Mouse (Mus musculus) limb, embryonic 12.5 days (tissue): ENCODE data around the gene Gm6096. TPM values are rescaled to one million over a fixed set of nuclear protein-coding genes. Genes with fewer than 3 reads are reported as not detected.
A peak's percentile ranks its signal among the peaks of the same experiment; 100 is the strongest.

Source experiments
- ATAC-seq: fragments of 200-750 bp; cut with Nextera tagmentation; 2 replicates; pipeline ENCODE4 v1.8.0; 2017; ENCODE audit warnings: low read depth, moderate TSS enrichment; ENCODE audit not compliant: insufficient number of reproducible peaks, insufficient read depth, low FRiP score, low TSS enrichment
- H3K27ac ChIP-seq: fragments of 300-500 bp; sonication (generic); 2 replicates; pipeline ENCODE4 v1.5.1; 2016; ENCODE audit warnings: mild to moderate bottlenecking, moderate library complexity
- H3K27me3 ChIP-seq: fragments of 300-500 bp; sonication (generic); 2 replicates; pipeline ENCODE4 v1.6.1; 2016; ENCODE audit warnings: mild to moderate bottlenecking, moderate library complexity
- H3K36me3 ChIP-seq: fragments of 300-500 bp; sonication (generic); 2 replicates; pipeline ENCODE4 v1.6.1; 2016; ENCODE audit warnings: mild to moderate bottlenecking, moderate library complexity
- H3K4me1 ChIP-seq: fragments of 300-500 bp; sonication (generic); replicated peaks from 2 replicates; pipeline ENCODE4 v1.6.1; 2016
- H3K4me2 ChIP-seq: fragments of 300-500 bp; sonication (generic); 2 replicates; pipeline ENCODE4 v1.6.1; 2016; ENCODE audit warnings: mild to moderate bottlenecking, moderate library complexity
- H3K4me3 ChIP-seq: fragments of 300-500 bp; sonication (generic); replicated peaks from 2 replicates; pipeline ENCODE4 v1.5.1; 2016; ENCODE audit warnings: mild to moderate bottlenecking
- H3K9ac ChIP-seq: fragments of 300-500 bp; sonication (generic); replicated peaks from 2 replicates; pipeline ENCODE4 v1.6.1; 2016; ENCODE audit warnings: mild to moderate bottlenecking, moderate library complexity
- H3K9me3 ChIP-seq: fragments of 300-500 bp; sonication (generic); 2 replicates; pipeline ENCODE4 v1.6.1; 2016; ENCODE audit warnings: mild to moderate bottlenecking, moderate library complexity
- WGBS: fragments of 180-500 bp; shearing (Covaris S2); methylation state at CpG from one replicate; pipeline ENCODE4 v1.1.7; 2016; 5-methylcytosine and 5-hydroxymethylcytosine counted together
- polyA plus RNA-seq: library from polyadenylated mRNA; unstranded; fragments of >200 nt; fragmentation: Nextera tagmentation; extraction: Ambion mirVana; gene quantifications from 2 replicates; pipeline ENCODE4 v1.2.1, GENCODE M21; 2016

The Gm6096 gene
- polyA plus RNA-seq, 1 experiment from 2014 or later: 0.89 TPM

DNA sequence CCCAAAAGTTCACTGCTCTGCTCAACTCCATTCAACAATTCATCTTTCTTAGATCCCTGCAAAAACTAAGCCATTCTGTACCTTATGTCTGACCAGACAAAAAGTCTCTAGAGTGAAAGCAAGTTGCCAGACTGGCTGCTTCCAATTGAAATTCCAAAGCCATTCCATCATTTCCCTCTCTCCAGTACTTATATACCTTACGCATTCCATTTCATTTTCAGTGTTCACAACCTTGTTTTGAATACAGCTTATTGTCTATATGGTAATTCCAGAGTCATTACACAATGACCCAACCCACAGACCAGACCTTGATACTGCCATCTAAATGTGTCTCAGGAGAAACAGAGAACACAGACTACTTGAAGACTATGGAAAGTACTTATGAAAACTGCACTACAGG lies 17.6 kb downstream of the Gm6096 start:
- 53% methylated on average over 1 of the region's 1 CpGs for WGBS

DNA sequence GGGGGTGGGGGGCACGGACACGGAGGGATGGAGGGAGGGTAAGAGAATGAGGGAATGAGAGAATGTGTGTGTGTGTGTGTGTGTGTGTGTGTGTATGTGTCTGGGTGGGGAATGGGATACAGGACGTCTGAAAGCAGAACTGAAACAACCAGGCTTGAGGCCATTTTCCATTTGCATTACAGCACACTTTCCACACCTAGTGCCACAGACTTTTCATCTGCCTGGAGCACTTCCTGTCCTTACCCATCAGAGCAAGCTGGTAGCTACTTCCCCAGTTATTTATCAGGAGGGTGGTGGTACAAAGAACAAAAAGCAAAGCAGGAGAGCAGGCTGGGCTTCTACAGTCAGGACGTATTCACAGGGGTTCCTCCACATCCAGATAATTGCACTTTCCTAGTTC lies 21.6 kb downstream of the Gm6096 start:
- peaks cover 10% of the 10 kb centered on the region; the same call in 1 of the 2 replicates for H3K36me3 ChIP-seq
- H3K27ac ChIP-seq: no peak overlapping the region
- WGBS: 64% methylated on average over 4 of the region's 4 CpGs
- H3K9me3 ChIP-seq: 0 out of 2 replicates have a peak, but pooled peaks cover 3% of the 10 kb centered on the region
- H3K4me1 ChIP-seq: peaks cover 15% of the 10 kb centered on the region
- no peak overlapping the region for H3K4me2 ChIP-seq
- no peak overlapping the region for H3K9ac ChIP-seq
- no peaks in the 10 kb centered on the region for H3K27me3 ChIP-seq
- H3K4me3 ChIP-seq: no peak overlapping the region
- no peak for ATAC-seq

More for the DNA sequence above, 17.6 kb downstream of the Gm6096 start:
- Histone ChIP-seq H3K9me3 (no peaks in the 10 kb centered on the region), H3K4me1 (peaks cover 15% of the 10 kb centered on the region), H3K4me3 (no peak overlapping the region), H3K4me2 (no peak overlapping the region), H3K27ac (peak overlapping the region; percentile 79), H3K27me3 (no peaks in the 10 kb centered on the region), H3K9ac (no peak overlapping the region), H3K36me3 (peaks cover 2% of the 10 kb centered on the region; the same call in 1 of the 2 replicates)
- peak; percentile 47; the same call in 1 of the 2 replicates for ATAC-seq

DNA sequence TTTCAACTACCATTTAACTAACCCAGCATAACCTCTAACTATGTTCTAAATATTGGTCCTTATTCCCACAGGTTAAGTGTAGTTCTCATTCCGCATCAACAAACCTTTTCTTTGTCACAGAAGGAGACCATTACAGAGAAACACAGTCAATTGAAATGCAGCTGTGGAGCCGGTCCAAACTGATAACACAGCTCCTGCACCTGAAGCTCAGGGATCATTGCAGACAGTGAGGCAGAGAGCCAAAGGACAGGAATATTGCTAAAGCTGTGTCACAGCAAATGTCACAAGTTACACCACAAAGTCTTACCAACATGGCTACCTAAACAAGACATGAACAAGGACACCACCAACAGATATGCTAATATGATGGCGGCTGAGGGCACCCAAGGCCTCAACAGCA lies 25.2 kb downstream of the Gm6096 start:
- Histone ChIP-seq H3K4me1 (no peaks in the 10 kb centered on the region), H3K27ac (no peak overlapping the region), H3K4me3 (no peak overlapping the region), H3K9ac (no peak overlapping the region), H3K9me3 (0 out of 2 replicates have a peak, but pooled peaks cover 3% of the 10 kb centered on the region), H3K36me3 (peaks cover 10% of the 10 kb centered on the region; the same call in 1 of the 2 replicates), H3K27me3 (no peaks in the 10 kb centered on the region), H3K4me2 (no peak overlapping the region)
- 92% methylated on average over 3 of the region's 3 CpGs for WGBS
- ATAC-seq: no peak

- no peak overlapping the region for H3K4me3 ChIP-seq
- H3K27ac ChIP-seq: no peak overlapping the region
- 92% methylated on average over 2 of the region's 2 CpGs for WGBS
- H3K9me3 ChIP-seq: 0 out of 2 replicates have a peak, but pooled peaks cover 3% of the 10 kb centered on the region
- no peak overlapping the region for H3K9ac ChIP-seq
- H3K27me3 ChIP-seq: no peaks in the 10 kb centered on the region
- H3K36me3 ChIP-seq: peaks cover 13% of the 10 kb centered on the region; the same call in 1 of the 2 replicates
- H3K4me2 ChIP-seq: no peak overlapping the region
- H3K4me1 ChIP-seq: no peaks in the 10 kb centered on the region
- ATAC-seq: no peak
These were observed 26.8 kb downstream of the Gm6096 start for GRCm38 (mm10) chr7:34277656-34278055.

GRCm38 (mm10) chr7:34290450-34291151 lies 39.8 kb downstream of the Gm6096 start:
- H3K4me2 ChIP-seq: no peak overlapping the region
- H3K9me3 ChIP-seq: no peaks in the 10 kb centered on the region
- H3K27ac ChIP-seq: no peak overlapping the region
- no peaks in the 10 kb centered on the region for H3K36me3 ChIP-seq
- H3K27me3 ChIP-seq: no peaks in the 10 kb centered on the region
- no peak for ATAC-seq
- no peaks in the 10 kb centered on the region for H3K4me1 ChIP-seq
- no peak overlapping the region for H3K4me3 ChIP-seq
- H3K9ac ChIP-seq: no peak overlapping the region

GRCm38 (mm10) chr7:34291265-34291664 lies 40.4 kb downstream of the Gm6096 start:
- WGBS: 78% methylated on average over 1 of the region's 1 CpGs
- H3K4me1 ChIP-seq: no peaks in the 10 kb centered on the region
- H3K27ac ChIP-seq: no peak overlapping the region
- no peaks in the 10 kb centered on the region for H3K27me3 ChIP-seq
- H3K9ac ChIP-seq: no peak overlapping the region
- no peak overlapping the region for H3K4me2 ChIP-seq
- ATAC-seq: no peak
- H3K36me3 ChIP-seq: no peaks in the 10 kb centered on the region
- no peak overlapping the region for H3K4me3 ChIP-seq
- H3K9me3 ChIP-seq: no peaks in the 10 kb centered on the region

- H3K9me3 ChIP-seq: no peaks in the 10 kb centered on the region
- H3K4me3 ChIP-seq: no peak overlapping the region
- H3K27ac ChIP-seq: no peak overlapping the region
- H3K4me1 ChIP-seq: no peaks in the 10 kb centered on the region
- H3K9ac ChIP-seq: no peak overlapping the region
- H3K4me2 ChIP-seq: no peak overlapping the region
- no peaks in the 10 kb centered on the region for H3K36me3 ChIP-seq
- H3K27me3 ChIP-seq: no peaks in the 10 kb centered on the region
- 87% methylated on average over 2 of the region's 2 CpGs for WGBS
- ATAC-seq: no peak
These were observed 41.8 kb downstream of the Gm6096 start for GRCm38 (mm10) chr7:34292633-34293032.

- Histone ChIP-seq H3K4me3 (no peak overlapping the region), H3K27me3 (no peaks in the 10 kb centered on the region), H3K9me3 (no peaks in the 10 kb centered on the region), H3K36me3 (no peaks in the 10 kb centered on the region), H3K9ac (no peak overlapping the region), H3K4me1 (no peaks in the 10 kb centered on the region), H3K27ac (no peak overlapping the region), H3K4me2 (no peak overlapping the region)
- ATAC-seq: no peak
- 90% methylated on average over 3 of the region's 3 CpGs for WGBS
These were observed 45.3 kb downstream of the Gm6096 start for GRCm38 (mm10) chr7:34296124-34296523.

- WGBS: 98% methylated on average over 2 of the region's 2 CpGs
These were observed 48.0 kb downstream of the Gm6096 start for GRCm38 (mm10) chr7:34298818-34299217.

More at GRCm38 (mm10) chr7:34298818-34299217, 48.0 kb downstream of the Gm6096 start:
- Histone ChIP-seq H3K27me3 (no peaks in the 10 kb centered on the region), H3K36me3 (peaks cover 10% of the 10 kb centered on the region; the same call in 1 of the 2 replicates), H3K4me3 (no peak overlapping the region), H3K9ac (no peak overlapping the region), H3K4me1 (no peaks in the 10 kb centered on the region), H3K27ac (no peak overlapping the region), H3K9me3 (peaks cover 6% of the 10 kb centered on the region; the same call in 1 of the 2 replicates), H3K4me2 (no peak overlapping the region)
- no peak for ATAC-seq

Other genes with a start within 250 kb of the Gm6096 start
- gene Scgb2b27, start 237.1 kb upstream of the Gm6096 start, polyA plus RNA-seq: not detected in 2 replicates
- gene Scgb1b27, start 229.6 kb upstream of the Gm6096 start, polyA plus RNA-seq: not detected in 2 replicates
- gene Scgb1b30, start 155.6 kb upstream of the Gm6096 start, polyA plus RNA-seq: not detected in 2 replicates
- gene Wtip, start 117.8 kb upstream of the Gm6096 start, polyA plus RNA-seq: 8.4 and 8.8 TPM in 2 replicates
- gene Uba2, start 81.4 kb upstream of the Gm6096 start, polyA plus RNA-seq: 275 and 276 TPM in 2 replicates
- gene Pdcd2l, start 54.4 kb upstream of the Gm6096 start, polyA plus RNA-seq: 72.2 and 75.0 TPM in 2 replicates
- gene Gpi1, start 20.7 kb upstream of the Gm6096 start, polyA plus RNA-seq: 243 and 262 TPM in 2 replicates
- 27.8 and 30.8 TPM in 2 replicates for gene 4931406P16Rik, start 62.5 kb downstream of the Gm6096 start, polyA plus RNA-seq
- 116 and 124 TPM in 2 replicates for gene Lsm14a, start 142.3 kb downstream of the Gm6096 start, polyA plus RNA-seq